Mouse (Mus musculus) ovary, postnatal 10 days (tissue): Measurements from ENCODE around the gene Lztr1.
"Not testable (repeated sequence)": the region's sequence is repeated elsewhere in the genome, so short reads cannot be mapped to it uniquely, and the experiment has no call there.

ENCODE experiments used
- DNase-seq: peaks from one replicate; pipeline ENCODE4 v3.0.0; 2022; ENCODE audit warnings: low spot score

Gene Lztr1

DNA sequence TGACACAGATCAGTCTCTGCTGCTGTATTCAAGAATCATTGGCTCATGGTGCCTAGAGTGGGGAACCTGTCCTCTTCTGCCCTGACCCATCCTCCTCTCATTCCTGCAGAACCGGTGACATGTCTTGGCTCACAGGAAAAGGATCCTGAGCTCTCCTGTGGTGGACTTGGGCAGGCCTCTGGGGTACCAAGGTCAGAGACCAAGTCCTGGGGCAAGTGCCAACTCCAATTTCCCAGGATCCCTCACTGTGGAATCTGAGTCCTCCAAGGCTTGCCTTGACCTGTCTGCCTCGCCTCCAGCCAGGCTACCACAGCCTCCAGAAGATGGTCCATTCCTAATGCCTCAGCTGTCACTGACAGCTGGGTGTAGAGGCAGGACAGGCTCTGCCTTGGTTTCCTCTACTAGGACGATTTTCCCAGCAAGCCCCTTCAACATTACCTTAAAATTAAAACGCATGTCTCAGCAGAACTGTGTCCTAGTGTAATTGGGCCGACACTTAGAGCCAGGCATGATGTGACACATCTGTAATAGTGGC lies 1.4 kb upstream of the Lztr1 start:
- no peak for DNase-seq

DNA sequence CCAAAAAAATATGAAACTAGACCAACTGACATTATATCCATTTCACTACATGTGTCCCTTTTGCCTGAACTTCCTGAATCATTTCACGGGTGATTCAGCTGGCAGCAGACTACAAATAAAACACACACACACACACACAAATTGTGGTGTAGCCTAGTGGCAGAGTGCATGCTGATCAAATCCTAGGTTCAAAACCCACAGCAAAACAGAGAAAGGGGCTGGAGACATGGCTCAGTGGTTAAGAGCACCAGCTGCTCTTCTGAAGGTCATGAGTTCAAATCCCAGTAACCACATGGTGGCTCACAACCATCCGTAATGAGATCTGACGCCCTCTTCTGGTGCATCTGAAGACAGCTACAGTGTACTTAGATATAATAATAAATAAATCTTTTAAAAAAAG lies 457 bp upstream of the Lztr1 start:
- DNase-seq, result not testable (repeated sequence)

DNA sequence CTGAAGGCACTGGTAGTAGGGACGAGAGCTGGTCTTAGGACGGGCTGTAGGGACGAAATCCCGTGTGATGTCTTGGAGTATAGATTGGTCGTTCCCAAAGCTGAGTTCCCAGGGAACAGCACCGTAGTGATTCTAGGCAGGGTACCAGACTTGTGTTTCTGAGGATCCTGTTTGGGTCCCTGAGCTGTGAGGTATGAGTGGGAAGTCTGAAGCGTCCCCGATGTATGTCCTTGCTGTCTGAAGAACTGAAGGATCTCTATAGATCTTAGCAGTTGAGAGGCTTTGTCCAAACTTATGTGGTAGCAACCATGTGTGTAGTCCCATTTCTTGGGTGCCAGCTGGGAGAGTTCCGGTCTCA lies 731 bp downstream of the Lztr1 start:
- no peak for DNase-seq

GRCm38 (mm10) chr16:17510143-17510542 lies 1.7 kb downstream of the Lztr1 start:
- DNase-seq, result no peak

DNA sequence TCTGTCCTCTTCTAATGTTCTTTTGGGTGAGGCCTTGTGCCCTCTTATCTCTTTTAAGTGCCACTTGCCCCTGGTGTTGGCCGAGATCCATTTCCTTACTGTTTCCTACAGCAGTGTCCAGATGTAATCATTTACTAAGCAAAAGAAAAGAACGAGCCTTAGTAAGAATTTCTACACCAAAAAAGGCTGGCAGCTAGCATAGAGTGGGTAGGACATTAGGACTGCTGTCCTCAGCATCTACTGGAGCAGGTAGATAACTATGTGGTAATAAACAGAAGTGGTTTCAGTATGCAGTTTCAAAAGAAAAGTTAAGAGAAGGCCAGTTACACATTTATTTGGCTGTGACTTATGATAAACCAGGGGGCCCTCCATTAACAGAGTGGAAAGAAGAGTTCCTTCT lies 2.2 kb downstream of the Lztr1 start:
- DNase-seq, result no peak

DNA sequence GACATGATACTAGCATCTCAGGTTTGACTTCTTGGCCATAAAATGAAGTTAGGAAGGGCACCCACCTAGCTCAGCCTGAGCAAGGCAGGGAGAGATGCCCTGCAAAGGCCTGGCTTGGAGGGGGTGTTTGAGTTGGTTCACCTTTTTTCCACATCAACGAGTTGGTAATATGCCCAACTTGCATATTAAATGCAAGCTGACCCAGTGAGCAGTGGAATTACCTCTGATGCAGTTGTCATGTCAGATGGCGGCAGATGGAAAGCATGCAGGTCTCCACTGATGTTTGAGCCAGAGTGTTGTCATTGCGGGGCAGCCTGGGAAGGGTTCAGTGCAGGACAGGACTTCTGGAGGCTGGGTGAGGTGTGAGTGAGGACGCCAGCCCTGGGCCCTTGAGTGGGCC lies 2.9 kb downstream of the Lztr1 start:
- DNase-seq, result no peak

DNA sequence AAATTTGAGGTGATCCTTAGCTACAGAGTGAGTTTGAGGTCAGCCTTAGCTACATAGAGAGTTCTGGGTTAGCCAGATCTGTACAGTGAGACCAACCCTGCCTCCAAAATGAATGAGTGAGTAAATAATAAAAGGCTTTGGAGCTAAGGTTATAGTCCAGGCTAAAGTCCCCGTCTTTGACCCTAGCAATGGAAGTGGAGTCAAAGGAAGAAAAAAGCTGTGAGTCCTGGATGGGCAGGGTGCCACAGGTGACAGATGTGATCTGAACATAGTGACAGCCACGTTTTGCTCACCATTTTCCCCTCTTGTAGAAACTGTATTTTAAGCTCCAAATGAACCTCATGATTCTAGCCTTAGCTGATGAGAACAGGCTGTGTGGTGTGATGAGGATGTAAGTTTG lies 10.4 kb downstream of the Lztr1 start:
- no peak for DNase-seq

GRCm38 (mm10) chr16:17524156-17524555 lies 15.7 kb downstream of the Lztr1 start:
- DNase-seq, result no peak

GRCm38 (mm10) chr16:17525524-17525923 lies 17.0 kb downstream of the Lztr1 start:
- no peak for DNase-seq

- no peak for DNase-seq
Measured at GRCm38 (mm10) chr16:17526223-17526622, 17.7 kb downstream of the Lztr1 start.

DNA sequence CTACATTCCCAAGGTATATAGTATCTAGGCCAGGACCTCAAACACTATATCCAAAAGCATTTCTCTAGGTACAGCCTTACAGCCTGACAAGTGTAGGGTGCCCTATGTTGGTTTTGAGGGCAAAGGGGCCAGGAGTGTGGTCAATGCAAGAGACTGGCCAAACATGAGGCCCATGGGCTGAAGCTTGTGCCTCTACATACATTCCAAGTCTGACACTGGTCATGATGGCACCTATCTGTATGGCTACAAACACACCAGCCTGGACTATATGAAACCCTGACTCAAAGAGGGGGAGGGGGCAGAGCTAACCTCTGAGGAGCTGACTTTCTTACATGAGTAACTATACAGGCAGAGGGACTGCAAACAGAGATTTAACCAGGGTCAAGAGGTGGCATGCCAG lies 19.1 kb downstream of the Lztr1 start:
- DNase-seq, result no peak

DNA sequence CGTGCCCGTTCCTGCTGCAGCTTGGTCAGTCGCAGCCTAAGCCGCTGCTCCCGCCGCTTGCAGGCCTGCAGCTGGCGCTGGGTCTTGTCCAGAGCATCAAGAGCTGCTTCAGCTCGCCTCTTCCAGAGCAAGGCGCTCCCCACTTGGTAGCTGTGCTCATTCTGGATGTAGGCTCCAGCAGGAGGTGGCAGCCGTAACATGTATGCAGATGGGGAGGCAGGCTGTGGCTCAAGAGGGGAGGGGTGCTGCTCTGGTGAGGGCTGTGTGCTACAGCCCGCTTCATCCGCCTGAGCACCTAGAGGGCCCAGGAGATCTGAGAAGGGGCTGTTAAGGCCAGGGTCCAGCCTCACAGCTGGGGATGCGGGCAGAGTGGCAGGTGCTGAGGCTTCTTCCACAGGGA lies 19.8 kb downstream of the Lztr1 start:
- no peak for DNase-seq

- DNase-seq, result no peak
Measured at GRCm38 (mm10) chr16:17529981-17530586, 21.6 kb downstream of the Lztr1 start.

- DNase-seq, result peak; percentile 90
Measured at GRCm38 (mm10) chr16:17530640-17531288, 22.3 kb downstream of the Lztr1 start, which contains the start of gene Thap7. Thap7 (minus strand) TSS chr16:17531136.

- DNase-seq, result no peak
Measured at GRCm38 (mm10) chr16:17532271-17532670, 23.8 kb downstream of the Lztr1 start.

GRCm38 (mm10) chr16:17532676-17533329 lies 24.3 kb downstream of the Lztr1 start:
- DNase-seq, result no peak

- no peak for DNase-seq
Measured at GRCm38 (mm10) chr16:17536584-17536983, 28.1 kb downstream of the Lztr1 start.

- no peak for DNase-seq
Measured at GRCm38 (mm10) chr16:17542632-17543031, 34.1 kb downstream of the Lztr1 start.

- DNase-seq, result no peak
Measured at GRCm38 (mm10) chr16:17552837-17553236, 44.3 kb downstream of the Lztr1 start.

DNA sequence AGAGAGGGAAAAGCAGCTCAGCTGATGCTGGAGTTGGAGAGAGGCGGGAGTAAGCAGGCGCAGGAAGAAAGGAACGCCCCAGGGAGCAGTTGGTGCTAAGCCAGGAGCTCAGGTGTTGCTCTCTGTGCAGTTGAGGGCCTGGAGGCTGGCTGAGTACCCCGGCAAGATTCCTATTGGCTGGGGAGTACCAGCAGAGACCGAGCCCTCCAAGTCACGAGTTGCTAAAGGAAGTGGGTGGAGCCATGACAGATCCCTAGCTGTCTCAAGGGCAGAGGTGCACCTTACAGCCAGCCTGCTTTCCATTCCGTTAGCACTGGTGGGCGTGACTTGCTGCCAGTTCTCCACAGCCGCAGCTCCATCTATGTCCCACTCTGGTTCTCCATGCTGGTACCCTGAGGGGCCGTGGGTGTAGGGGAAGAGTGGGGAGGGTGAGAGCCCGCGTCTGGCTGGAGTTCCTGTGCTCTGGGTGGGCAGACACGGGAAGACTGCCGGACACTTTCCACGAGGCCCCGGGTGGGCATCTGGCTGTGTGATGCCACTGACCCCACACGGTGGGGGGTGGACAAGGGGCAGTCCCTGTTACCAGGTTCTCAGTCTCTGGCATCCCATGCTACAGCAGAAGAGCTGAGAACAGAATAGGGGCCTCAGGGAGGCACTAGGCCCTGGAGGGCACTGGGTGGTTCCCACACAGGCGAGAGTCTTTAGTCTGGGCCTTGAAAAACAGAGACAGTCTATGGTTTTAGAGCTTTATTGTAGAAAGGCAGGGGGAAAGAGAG lies 45.6 kb downstream of the Lztr1 start:
- no peak for DNase-seq

- not testable (repeated sequence) for DNase-seq
Measured at GRCm38 (mm10) chr16:17554702-17555101, 46.2 kb downstream of the Lztr1 start.

DNA sequence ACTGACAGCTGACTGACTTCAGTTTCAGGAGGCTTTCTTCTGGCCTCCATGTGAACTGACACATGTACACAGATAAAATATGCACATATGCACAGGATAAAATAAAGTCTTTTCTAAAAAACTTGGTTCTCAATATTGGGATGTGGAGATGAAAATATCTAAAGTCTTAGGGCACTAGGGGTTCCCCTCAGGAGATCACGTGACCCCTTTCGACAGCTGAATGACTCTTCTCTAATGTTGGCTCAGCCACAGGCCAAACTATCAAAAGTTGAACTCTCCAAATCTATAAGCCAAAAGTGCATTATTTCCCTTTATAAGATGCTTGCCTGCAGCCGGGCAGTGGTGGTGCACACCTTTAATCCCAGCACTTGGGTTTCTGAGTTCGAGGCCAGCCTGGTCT lies 47.7 kb downstream of the Lztr1 start:
- no peak for DNase-seq

GRCm38 (mm10) chr16:17556907-17557306 lies 48.4 kb downstream of the Lztr1 start:
- no peak for DNase-seq
